Mouse (Mus musculus) intestine, embryonic 14.5 days (tissue): Measurements from ENCODE around the gene Homer3. TPM values are rescaled to one million over a fixed set of nuclear protein-coding genes. Genes with fewer than 3 reads are reported as not detected.

Source experiments
- ATAC-seq: fragments of 200-750 bp; cut with Nextera tagmentation; replicated peaks from 2 replicates; pipeline ENCODE4 v1.8.0; 2017; ENCODE audit warnings: low read depth, moderate number of reproducible peaks, moderate TSS enrichment, moderate library complexity; ENCODE audit not compliant: low FRiP score, low TSS enrichment
- DNase-seq: peaks from one replicate; pipeline ENCODE4 v3.0.0-alpha.2; 2018; ENCODE audit warnings: low spot score
- H3K27ac ChIP-seq: fragments of 300-500 bp; sonication (generic); 2 replicates; pipeline ENCODE4 v1.5.1; 2014; ENCODE audit warnings: low read depth, mild to moderate bottlenecking, control low read depth
- H3K27me3 ChIP-seq: fragments of 300-500 bp; sonication (generic); replicated peaks from 2 replicates; pipeline ENCODE4 v1.6.1; 2014; ENCODE audit warnings: low read length, control low read depth; ENCODE audit not compliant: control insufficient read depth, insufficient read depth
- H3K36me3 ChIP-seq: fragments of 300-500 bp; sonication (generic); 2 replicates; pipeline ENCODE4 v1.6.1; 2014; ENCODE audit warnings: low read length, control low read depth; ENCODE audit not compliant: control insufficient read depth, insufficient read depth
- H3K4me1 ChIP-seq: fragments of 300-500 bp; sonication (generic); replicated peaks from 2 replicates; pipeline ENCODE4 v1.6.1; 2014; ENCODE audit warnings: low read length, control low read depth, mixed read lengths; ENCODE audit not compliant: control insufficient read depth, insufficient read depth
- H3K4me2 ChIP-seq: fragments of 300-500 bp; sonication (generic); 2 replicates; pipeline ENCODE4 v1.6.1; 2014; ENCODE audit warnings: low read length
- H3K4me3 ChIP-seq: fragments of 300-500 bp; sonication (generic); 2 replicates; pipeline ENCODE4 v1.5.1; 2014; ENCODE audit warnings: low read depth, low read length, control low read depth, mixed read lengths
- H3K9ac ChIP-seq: fragments of 300-500 bp; sonication (generic); 2 replicates; pipeline ENCODE4 v1.6.1; 2014; ENCODE audit warnings: mild to moderate bottlenecking, low read length
- H3K9me3 ChIP-seq: fragments of 300-500 bp; sonication (generic); 2 replicates; pipeline ENCODE4 v1.6.1; 2016; ENCODE audit warnings: low read length, control low read depth; ENCODE audit not compliant: control insufficient read depth
- WGBS: fragments of 180-500 bp; shearing (Covaris S2); extraction: QIAGEN DNeasy Blood & Tissue Kit; methylation state at CpG from one replicate; pipeline ENCODE4 v1.1.7; 2014; 5-methylcytosine and 5-hydroxymethylcytosine counted together
- polyA plus RNA-seq: library from polyadenylated mRNA; unstranded; fragments of >200 nt; fragmentation: Nextera tagmentation; extraction: Ambion mirVana; gene quantifications from 2 replicates; pipeline ENCODE4 v1.2.1, GENCODE M21; 2014

Gene Homer3
- polyA plus RNA-seq, 1 experiment from 2014 or later = 34.7 TPM

GRCm38 (mm10) chr8:70254628-70255027, 28.0 kb upstream of the Homer3 start:
- H3K27me3 ChIP-seq = no peaks in the 10 kb centered on the region
- H3K36me3 ChIP-seq = peaks cover 100% of the 10 kb centered on the region
- no peak overlapping the region for H3K9ac ChIP-seq
- DNase-seq (no peak), ATAC-seq (no peak)
- H3K4me2 ChIP-seq = no peak overlapping the region
- H3K4me3 ChIP-seq = no peak overlapping the region
- H3K4me1 ChIP-seq = no peaks in the 10 kb centered on the region
- WGBS = 68% methylated on average over 1 of the region's 1 CpGs
- no peak overlapping the region for H3K27ac ChIP-seq
- H3K9me3 ChIP-seq = no peaks in the 10 kb centered on the region

DNA sequence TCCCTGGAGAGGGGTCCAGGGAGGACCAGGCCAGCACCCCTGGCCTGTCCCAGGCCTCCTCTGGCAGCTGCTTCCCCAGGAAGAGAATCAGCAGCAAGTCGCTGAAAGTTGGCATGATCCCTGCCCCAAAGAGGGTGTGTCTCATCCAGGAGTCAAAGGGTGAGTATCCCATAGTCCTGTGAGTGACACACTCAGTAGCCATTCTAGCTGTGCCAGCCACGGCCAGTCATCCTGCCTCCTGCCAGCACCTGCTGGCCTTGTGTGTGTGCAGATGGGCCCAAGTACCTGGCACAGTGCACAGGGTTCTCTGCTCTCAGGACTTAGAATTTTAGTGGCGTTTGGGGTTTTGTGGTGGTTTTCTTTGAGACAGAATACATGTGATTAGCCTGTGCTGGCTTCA, 25.2 kb upstream of the Homer3 start:
- no peak overlapping the region for H3K27ac ChIP-seq

DNA sequence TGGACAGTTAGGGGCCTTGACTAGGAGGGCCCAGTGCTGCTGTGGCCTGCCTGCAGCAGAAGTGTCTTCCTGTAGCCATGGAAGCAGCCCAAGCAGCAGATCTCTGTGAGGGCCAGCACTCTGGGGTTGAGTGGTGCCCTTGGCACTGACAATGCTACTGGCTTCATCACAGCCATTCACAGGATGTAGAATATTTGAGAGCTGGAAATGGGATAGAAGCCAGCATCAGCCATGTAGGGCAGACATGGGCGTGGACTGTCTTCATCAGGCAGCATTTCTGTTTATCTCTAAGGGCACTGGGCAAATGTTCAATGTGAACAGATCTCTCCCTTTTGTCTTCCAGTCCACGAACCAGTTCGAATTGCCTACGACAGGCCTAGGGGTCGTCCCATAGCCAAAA, 24.0 kb upstream of the Homer3 start:
- WGBS = 91% methylated on average over 5 of the region's 5 CpGs
- Histone ChIP-seq H3K9ac (no peak overlapping the region), H3K27me3 (no peaks in the 10 kb centered on the region), H3K27ac (no peak overlapping the region), H3K36me3 (peaks cover 100% of the 10 kb centered on the region), H3K4me1 (no peaks in the 10 kb centered on the region), H3K4me2 (no peak overlapping the region), H3K4me3 (no peak overlapping the region), H3K9me3 (no peaks in the 10 kb centered on the region)
- DNase-seq (no peak), ATAC-seq (no peak)

More for the DNA sequence above, 25.2 kb upstream of the Homer3 start:
- Histone ChIP-seq H3K27me3 (no peaks in the 10 kb centered on the region), H3K36me3 (peaks cover 100% of the 10 kb centered on the region), H3K9me3 (no peaks in the 10 kb centered on the region), H3K9ac (no peak overlapping the region), H3K4me1 (no peaks in the 10 kb centered on the region), H3K4me2 (no peak overlapping the region), H3K4me3 (no peak overlapping the region)
- ATAC-seq = no peak
- WGBS = 77% methylated on average over 3 of the region's 3 CpGs
- DNase-seq = no peak

- Histone ChIP-seq H3K27me3 (no peaks in the 10 kb centered on the region), H3K4me1 (no peaks in the 10 kb centered on the region), H3K27ac (no peak overlapping the region), H3K4me2 (no peak overlapping the region), H3K36me3 (peaks cover 100% of the 10 kb centered on the region), H3K4me3 (no peak overlapping the region), H3K9ac (no peak overlapping the region), H3K9me3 (no peaks in the 10 kb centered on the region)
- DNase-seq = no peak
- 79% methylated on average over 2 of the region's 2 CpGs for WGBS
- no peak for ATAC-seq
These were observed 23.6 kb upstream of the Homer3 start for GRCm38 (mm10) chr8:70259043-70259442.

DNA sequence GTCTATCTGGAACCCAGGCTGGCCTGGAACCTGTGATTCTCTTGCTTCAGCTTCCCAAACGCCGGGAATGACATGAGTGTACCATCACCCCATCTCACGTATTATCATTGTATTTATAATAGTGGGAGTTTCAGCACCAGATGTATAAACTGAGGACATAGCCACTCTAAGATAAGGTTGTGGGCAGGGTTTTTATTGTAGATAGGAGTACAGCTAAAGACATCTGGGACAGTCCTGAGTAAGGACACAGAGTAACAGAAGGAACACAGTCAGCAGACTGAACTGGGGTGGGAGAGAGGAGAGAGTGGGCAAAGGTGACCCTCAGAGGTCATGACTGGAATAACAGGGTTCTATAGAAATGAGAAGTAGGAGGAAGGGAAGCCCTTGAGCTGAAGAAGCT, 15.0 kb upstream of the Homer3 start:
- H3K9me3 ChIP-seq = no peaks in the 10 kb centered on the region
- no peak overlapping the region for H3K27ac ChIP-seq
- H3K4me1 ChIP-seq = no peaks in the 10 kb centered on the region
- 77% methylated on average over 3 of the region's 3 CpGs for WGBS
- H3K4me3 ChIP-seq = no peak overlapping the region
- DNase-seq (no peak), ATAC-seq (no peak)
- H3K27me3 ChIP-seq = no peaks in the 10 kb centered on the region
- no peak overlapping the region for H3K9ac ChIP-seq
- H3K36me3 ChIP-seq = peaks cover 25% of the 10 kb centered on the region
- no peak overlapping the region for H3K4me2 ChIP-seq

- Histone ChIP-seq H3K4me2 (no peak overlapping the region), H3K4me1 (no peaks in the 10 kb centered on the region), H3K9ac (no peak overlapping the region), H3K36me3 (peaks cover 19% of the 10 kb centered on the region), H3K4me3 (no peak overlapping the region), H3K9me3 (no peaks in the 10 kb centered on the region), H3K27ac (no peak overlapping the region), H3K27me3 (no peaks in the 10 kb centered on the region)
- DNase-seq (no peak), ATAC-seq (no peak)
- WGBS = 63% methylated on average over 5 of the region's 5 CpGs
These were observed 14.3 kb upstream of the Homer3 start for GRCm38 (mm10) chr8:70268311-70268710.

DNA sequence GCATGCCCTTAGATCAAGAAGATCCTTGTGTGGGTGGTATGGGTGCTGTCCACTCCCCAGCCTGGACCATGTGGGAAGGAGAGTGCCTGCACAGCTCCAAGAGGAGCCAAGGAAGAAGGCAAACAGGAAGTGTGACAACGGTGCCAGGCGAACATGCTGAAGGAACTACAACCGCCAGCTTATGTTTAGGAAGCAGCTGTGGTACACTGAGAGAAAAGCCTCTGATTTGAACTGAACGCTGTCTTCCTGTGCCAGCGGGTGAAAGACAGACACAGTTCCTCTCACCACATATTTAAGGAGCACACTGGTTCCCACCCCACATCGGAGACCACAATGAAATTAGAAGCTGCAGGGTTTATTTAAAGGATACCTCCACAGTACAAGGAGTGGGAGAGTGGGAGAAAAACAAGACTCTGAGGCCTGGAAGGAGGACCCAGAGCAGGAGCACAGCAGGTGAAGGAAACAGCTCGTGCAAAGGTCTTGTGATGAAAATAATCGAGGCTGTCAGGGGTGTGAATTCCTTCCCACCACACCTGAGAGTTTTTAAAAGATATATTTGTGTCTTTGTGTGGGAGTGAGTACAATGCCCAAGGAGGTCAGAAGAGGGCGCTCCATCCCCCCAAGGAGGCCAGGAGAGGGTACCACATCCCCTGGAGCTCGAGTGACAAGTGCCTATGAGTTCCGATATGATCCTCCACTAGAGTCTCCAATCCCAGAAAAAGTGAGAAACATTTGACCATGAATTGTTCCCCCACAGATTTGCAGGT, 13.6 kb upstream of the Homer3 start:
- DNase-seq (no peak), ATAC-seq (no peak)
- no peak overlapping the region for H3K9ac ChIP-seq
- WGBS = 54% methylated on average over 11 of the region's 11 CpGs
- no peak overlapping the region for H3K4me3 ChIP-seq
- H3K9me3 ChIP-seq = no peaks in the 10 kb centered on the region
- no peak overlapping the region for H3K27ac ChIP-seq
- H3K4me1 ChIP-seq = no peaks in the 10 kb centered on the region
- no peaks in the 10 kb centered on the region for H3K27me3 ChIP-seq
- H3K36me3 ChIP-seq = peaks cover 12% of the 10 kb centered on the region
- no peak overlapping the region for H3K4me2 ChIP-seq

DNA sequence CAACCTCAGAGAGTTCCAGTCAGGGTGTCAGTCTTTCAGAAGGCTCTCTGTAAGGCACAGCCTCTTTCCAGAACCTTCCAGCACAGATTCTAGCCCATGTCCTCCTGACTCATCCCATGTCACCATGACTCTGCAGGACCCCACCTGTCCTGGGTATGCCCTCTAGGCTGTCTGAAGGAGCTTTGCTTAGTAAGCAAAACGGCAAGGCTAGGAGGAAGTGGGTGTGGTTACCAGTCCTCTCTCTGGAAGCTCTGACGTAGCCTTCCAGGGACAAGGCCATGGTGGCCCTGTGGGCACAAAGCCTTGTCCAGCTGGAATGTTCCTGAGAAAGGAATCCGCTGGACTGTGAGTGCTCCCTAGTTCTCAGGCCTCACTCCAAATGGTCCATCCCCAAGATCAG, 9.7 kb upstream of the Homer3 start:
- no peak overlapping the region for H3K4me2 ChIP-seq
- no peak overlapping the region for H3K9ac ChIP-seq
- ATAC-seq (no peak), DNase-seq (no peak)
- H3K9me3 ChIP-seq = no peaks in the 10 kb centered on the region
- H3K4me3 ChIP-seq = no peak overlapping the region
- no peaks in the 10 kb centered on the region for H3K27me3 ChIP-seq
- no peak overlapping the region for H3K27ac ChIP-seq
- 47% methylated on average over 3 of the region's 3 CpGs for WGBS
- no peaks in the 10 kb centered on the region for H3K4me1 ChIP-seq
- H3K36me3 ChIP-seq = no peaks in the 10 kb centered on the region

DNA sequence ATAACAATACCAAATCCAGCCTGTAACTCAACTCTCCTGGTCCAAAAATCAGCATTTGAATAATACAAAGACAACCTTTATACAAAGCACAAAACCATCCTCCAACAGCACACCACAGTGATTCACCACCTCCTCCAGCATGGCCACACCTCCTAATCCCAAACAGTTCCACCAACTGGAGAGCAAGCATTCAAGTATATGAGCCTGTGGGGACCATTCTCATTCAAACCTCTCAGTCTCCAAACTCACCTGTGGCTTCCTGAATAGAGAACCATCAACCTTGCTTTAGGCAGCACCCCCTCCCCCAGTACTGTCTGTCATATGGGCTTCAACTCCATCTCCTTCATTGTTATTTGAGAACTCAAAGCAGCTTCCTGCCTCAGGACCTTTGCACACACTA, 8.3 kb upstream of the Homer3 start:
- no peaks in the 10 kb centered on the region for H3K27me3 ChIP-seq
- ATAC-seq (no peak), DNase-seq (no peak)
- no peak overlapping the region for H3K4me3 ChIP-seq
- H3K36me3 ChIP-seq = no peaks in the 10 kb centered on the region
- no peaks in the 10 kb centered on the region for H3K4me1 ChIP-seq
- H3K9me3 ChIP-seq = no peaks in the 10 kb centered on the region
- H3K9ac ChIP-seq = no peak overlapping the region
- no peak overlapping the region for H3K27ac ChIP-seq
- H3K4me2 ChIP-seq = no peak overlapping the region
